Mouse (Mus musculus) forebrain, embryonic 16.5 days (tissue): ENCODE results near the gene Cpsf2. TPM values are rescaled to one million over a fixed set of nuclear protein-coding genes. Genes with fewer than 3 reads are reported as not detected.

Source experiments
- ATAC-seq: fragments of 200-750 bp; cut with Nextera tagmentation; 2 replicates; pipeline ENCODE4 v1.8.0; 2017; ENCODE audit warnings: mild to moderate bottlenecking, moderate library complexity
- H3K27ac ChIP-seq: fragments of 300-500 bp; sonication (generic); 2 replicates; pipeline ENCODE4 v1.5.1; 2014; ENCODE audit warnings: low read length, control low read depth
- H3K27me3 ChIP-seq: fragments of 300-500 bp; sonication (generic); replicated peaks from 2 replicates; pipeline ENCODE4 v1.6.1; 2014; ENCODE audit warnings: low read length; ENCODE audit not compliant: control insufficient read depth, insufficient read depth
- H3K36me3 ChIP-seq: fragments of 300-500 bp; sonication (generic); 2 replicates; pipeline ENCODE4 v1.6.1; 2014; ENCODE audit not compliant: control insufficient read depth, insufficient read depth
- H3K4me1 ChIP-seq: fragments of 300-500 bp; sonication (generic); replicated peaks from 2 replicates; pipeline ENCODE4 v1.6.1; 2014; ENCODE audit warnings: low read length; ENCODE audit not compliant: control insufficient read depth, insufficient read depth
- H3K4me2 ChIP-seq: fragments of 300-500 bp; sonication (generic); 2 replicates; pipeline ENCODE4 v1.6.1; 2014; ENCODE audit warnings: mild to moderate bottlenecking, low read length, control low read depth
- H3K4me3 ChIP-seq: fragments of 300-500 bp; sonication (generic); replicated peaks from 2 replicates; pipeline ENCODE4 v1.5.1; 2014; ENCODE audit warnings: mild to moderate bottlenecking, low read length, control low read depth
- H3K9ac ChIP-seq: fragments of 300-500 bp; sonication (generic); replicated peaks from 2 replicates; pipeline ENCODE4 v1.6.1; 2014; ENCODE audit warnings: low read depth, low read length, control low read depth
- H3K9me3 ChIP-seq: fragments of 300-500 bp; sonication (generic); 2 replicates; pipeline ENCODE4 v1.6.1; 2016; ENCODE audit warnings: low read length; ENCODE audit not compliant: control insufficient read depth
- WGBS: fragments of 180-500 bp; shearing (Covaris S2); extraction: QIAGEN DNeasy Blood & Tissue Kit; methylation state at CpG from one replicate; pipeline ENCODE4 v1.1.7; 2014; 5-methylcytosine and 5-hydroxymethylcytosine counted together
- polyA plus RNA-seq: library from polyadenylated mRNA; unstranded; fragments of >200 nt; fragmentation: Nextera tagmentation; extraction: Ambion mirVana; gene quantifications from 2 replicates; pipeline ENCODE4 v1.2.1, GENCODE M21; 2015

Cpsf2 gene
- polyA plus RNA-seq, 1 experiment from 2014 or later = 32.4 TPM

DNA sequence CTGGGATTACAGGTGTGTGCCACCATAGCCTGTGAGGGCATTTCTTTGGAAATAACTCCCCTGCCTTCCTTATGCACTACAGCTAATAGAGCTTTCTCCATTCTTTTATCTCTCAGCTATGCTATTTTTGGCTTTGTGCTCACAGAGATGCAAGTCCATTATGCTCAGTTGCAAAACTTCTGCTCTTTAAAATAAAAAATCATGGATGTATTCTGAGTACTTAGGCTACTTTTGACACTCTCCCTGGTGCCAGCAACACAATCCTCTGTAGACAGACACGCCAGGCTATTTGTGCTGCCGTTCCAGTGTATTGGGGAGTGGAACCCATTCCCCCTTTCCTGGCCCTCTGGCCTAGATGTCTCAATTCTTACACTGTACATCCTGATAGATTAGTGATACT, 64.1 kb downstream of the Cpsf2 start:
- Histone ChIP-seq H3K9me3 (0 out of 2 replicates have a peak, but pooled peaks cover 2% of the 10 kb centered on the region), H3K36me3 (no peaks in the 10 kb centered on the region), H3K4me2 (no peak overlapping the region), H3K4me3 (no peak overlapping the region), H3K27me3 (no peaks in the 10 kb centered on the region), H3K9ac (no peak overlapping the region), H3K27ac (no peak overlapping the region), H3K4me1 (peaks cover 13% of the 10 kb centered on the region)
- WGBS = 85% methylated on average over 2 of the region's 2 CpGs
- no peak for ATAC-seq

DNA sequence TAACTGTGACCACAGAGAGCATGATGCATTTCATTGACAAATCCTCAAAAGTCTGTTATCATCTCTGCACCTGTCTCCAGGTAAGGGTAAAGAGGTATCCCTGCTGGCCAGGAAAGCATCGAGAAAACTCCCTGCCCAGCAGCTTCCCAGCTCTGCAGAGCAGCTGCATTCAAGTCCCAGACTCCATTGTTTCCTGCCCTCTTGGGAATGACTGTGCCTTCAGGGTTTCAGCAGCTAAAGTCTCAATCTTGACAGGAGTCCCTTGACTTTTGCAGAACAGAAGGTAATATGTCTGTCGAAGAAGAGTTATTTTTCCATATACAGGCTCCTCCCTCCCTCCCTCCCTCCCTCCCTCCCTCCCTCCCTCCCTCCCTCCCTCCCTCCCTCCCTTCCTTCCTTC, 65.9 kb downstream of the Cpsf2 start:
- 39% methylated on average over 2 of the region's 2 CpGs for WGBS
- H3K9me3 ChIP-seq = no peaks in the 10 kb centered on the region
- H3K27me3 ChIP-seq = no peaks in the 10 kb centered on the region
- no peak overlapping the region for H3K9ac ChIP-seq
- no peak overlapping the region for H3K4me2 ChIP-seq
- H3K36me3 ChIP-seq = no peaks in the 10 kb centered on the region
- H3K4me3 ChIP-seq = no peak overlapping the region
- peaks cover 13% of the 10 kb centered on the region for H3K4me1 ChIP-seq
- no peak overlapping the region for H3K27ac ChIP-seq
- ATAC-seq = no peak

DNA sequence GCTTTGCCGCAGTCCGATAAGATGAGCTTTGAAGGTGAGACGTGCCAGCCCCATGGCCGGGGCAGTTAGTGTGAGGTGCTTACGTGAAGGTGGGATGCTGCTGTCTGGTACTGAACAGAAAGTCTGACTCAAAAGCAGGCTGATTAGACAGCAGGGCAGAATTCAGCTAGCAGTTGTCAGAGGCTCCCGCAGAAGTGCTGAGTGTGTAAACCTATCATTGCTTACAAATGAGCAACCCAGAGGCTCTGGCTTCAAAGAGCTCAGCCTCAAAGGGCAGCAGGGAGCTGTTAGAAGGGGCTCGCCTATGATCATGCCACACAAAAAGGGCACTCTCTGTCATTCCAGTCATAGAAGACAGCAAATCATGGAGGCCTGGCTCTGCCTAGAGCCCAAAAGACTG, 66.5 kb downstream of the Cpsf2 start:
- Histone ChIP-seq H3K4me1 (peaks cover 13% of the 10 kb centered on the region), H3K9ac (no peak overlapping the region), H3K36me3 (no peaks in the 10 kb centered on the region), H3K9me3 (no peaks in the 10 kb centered on the region), H3K27ac (peak overlapping the region; percentile 64), H3K27me3 (no peaks in the 10 kb centered on the region), H3K4me3 (no peak overlapping the region), H3K4me2 (no peak overlapping the region)
- peak; percentile 45 for ATAC-seq
- WGBS = 47% methylated on average over 7 of the region's 7 CpGs

DNA sequence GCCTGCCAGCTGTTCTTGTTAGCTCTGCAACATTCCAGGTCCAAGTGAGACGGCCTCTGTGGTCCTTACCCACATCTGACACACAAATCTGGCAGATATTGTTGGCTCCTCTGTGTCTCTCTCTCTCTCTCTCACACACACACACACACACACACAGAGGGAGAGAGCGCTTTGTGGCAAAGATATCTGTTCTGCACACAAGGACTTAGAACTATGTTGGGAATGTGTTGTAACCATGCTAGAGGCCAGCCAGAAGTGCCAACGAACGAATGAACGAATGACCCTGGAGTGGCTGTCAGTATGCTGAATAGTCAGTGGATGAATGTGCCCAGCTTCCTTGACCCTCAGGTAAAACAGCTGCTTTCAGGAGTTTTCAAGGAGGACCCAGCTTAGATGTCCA, 68.1 kb downstream of the Cpsf2 start:
- no peak overlapping the region for H3K27ac ChIP-seq

DNA sequence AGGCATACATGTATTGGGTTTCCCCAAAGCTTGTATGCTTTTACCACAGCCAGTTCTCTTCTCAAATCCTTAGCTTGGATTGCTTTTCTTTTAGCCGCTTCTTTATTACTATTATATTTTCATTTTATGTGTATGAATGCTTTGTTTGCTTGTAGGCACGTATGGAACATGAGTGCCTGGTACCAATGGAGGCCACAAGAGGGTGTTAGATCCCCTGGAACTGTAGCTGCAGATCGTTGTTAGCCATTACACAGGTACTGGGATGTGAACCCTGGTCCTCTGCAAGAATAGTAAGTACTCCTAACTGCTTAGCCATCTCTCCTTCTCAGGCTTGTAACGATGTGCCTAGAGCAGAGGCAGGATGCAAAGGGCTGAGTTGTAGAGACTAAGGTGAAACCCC, 78.4 kb downstream of the Cpsf2 start:
- no peaks in the 10 kb centered on the region for H3K27me3 ChIP-seq
- no peak overlapping the region for H3K4me2 ChIP-seq
- no peak overlapping the region for H3K27ac ChIP-seq
- H3K9ac ChIP-seq = no peak overlapping the region
- H3K36me3 ChIP-seq = no peaks in the 10 kb centered on the region
- H3K4me1 ChIP-seq = peaks cover 8% of the 10 kb centered on the region; the same call in 1 of the 2 replicates
- 92% methylated on average over 4 of the region's 4 CpGs for WGBS
- no peak for ATAC-seq
- H3K9me3 ChIP-seq = no peaks in the 10 kb centered on the region
- no peak overlapping the region for H3K4me3 ChIP-seq

More for the DNA sequence above, 68.1 kb downstream of the Cpsf2 start:
- ATAC-seq = no peak
- Histone ChIP-seq H3K27me3 (no peaks in the 10 kb centered on the region), H3K36me3 (no peaks in the 10 kb centered on the region), H3K4me3 (no peak overlapping the region), H3K4me1 (peaks cover 13% of the 10 kb centered on the region), H3K4me2 (no peak overlapping the region), H3K9me3 (no peaks in the 10 kb centered on the region), H3K9ac (no peak overlapping the region)
- WGBS = 86% methylated on average over 5 of the region's 5 CpGs

DNA sequence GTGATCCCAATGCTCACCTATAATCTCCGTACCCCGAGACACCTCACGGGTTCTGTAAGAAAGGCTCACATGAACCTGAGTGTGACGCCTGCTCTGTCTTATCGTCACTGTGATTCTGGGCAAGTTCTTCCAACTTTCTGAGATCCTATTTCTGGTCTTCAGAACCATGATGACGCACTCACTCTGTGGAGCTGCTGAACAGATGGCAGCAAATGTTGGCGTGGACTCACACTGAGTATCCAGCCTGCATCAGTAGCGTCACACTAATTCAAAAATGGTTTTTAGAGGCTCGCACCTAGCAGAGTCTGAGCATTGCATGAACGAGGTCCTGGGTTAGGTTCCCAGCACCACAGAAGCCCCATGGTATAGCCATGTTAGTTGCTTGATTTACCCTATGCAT, 80.0 kb downstream of the Cpsf2 start:
- no peaks in the 10 kb centered on the region for H3K36me3 ChIP-seq
- H3K4me2 ChIP-seq = no peak overlapping the region
- no peaks in the 10 kb centered on the region for H3K9me3 ChIP-seq
- no peak for ATAC-seq
- H3K4me1 ChIP-seq = peaks cover 8% of the 10 kb centered on the region; the same call in 1 of the 2 replicates
- H3K27ac ChIP-seq = no peak overlapping the region
- H3K9ac ChIP-seq = no peak overlapping the region
- no peak overlapping the region for H3K4me3 ChIP-seq
- no peaks in the 10 kb centered on the region for H3K27me3 ChIP-seq
- 94% methylated on average over 10 of the region's 10 CpGs for WGBS

Other genes with a start within 250 kb of the Cpsf2 start
- 7.9 and 13.5 TPM in 2 replicates for gene Fbln5, start 156.9 kb upstream of the Cpsf2 start, polyA plus RNA-seq
- 21.9 and 22.4 TPM in 2 replicates for gene Trip11, start 62.7 kb upstream of the Cpsf2 start, polyA plus RNA-seq
- 14.3 and 14.4 TPM in 2 replicates for gene Atxn3, start 17.7 kb upstream of the Cpsf2 start, polyA plus RNA-seq
- gene Slc24a4, start 152.7 kb downstream of the Cpsf2 start, polyA plus RNA-seq = 1.3 and 1.8 TPM in 2 replicates